Mouse (Mus musculus) C2C12 (cell line): ENCODE measurements at regions not wholly inside any gene's neighbourhood (a gene's known extent, or its start where the extent isn't known, plus 50 kb on each side); places are given as distances from the start of the nearest gene placed in this dataset.

Experiments
- CTCF ChIP-seq: IDR thresholded peaks from one replicate; pipeline ENCODE4 v1.5.1; 2011; ENCODE audit not compliant: control insufficient read depth, insufficient read depth, insufficient read length
- MAX ChIP-seq: IDR thresholded peaks from one replicate; pipeline ENCODE4 v1.6.1; 2011; ENCODE audit warnings: mild to moderate bottlenecking, control low read depth
- MYOD1 ChIP-seq: IDR thresholded peaks from one replicate; pipeline ENCODE4 v1.6.1; 2011; ENCODE audit warnings: low read depth; ENCODE audit not compliant: control insufficient read depth, insufficient read length
- MYOG ChIP-seq: IDR thresholded peaks from one replicate; pipeline ENCODE4 v1.6.1; 2011; ENCODE audit not compliant: control insufficient read depth, insufficient read length; ENCODE audit errors: extremely low read depth
- USF1 ChIP-seq: IDR thresholded peaks from one replicate; pipeline ENCODE4 v1.6.1; 2011; ENCODE audit warnings: low read depth, mild to moderate bottlenecking, control low read depth, moderate library complexity

DNA sequence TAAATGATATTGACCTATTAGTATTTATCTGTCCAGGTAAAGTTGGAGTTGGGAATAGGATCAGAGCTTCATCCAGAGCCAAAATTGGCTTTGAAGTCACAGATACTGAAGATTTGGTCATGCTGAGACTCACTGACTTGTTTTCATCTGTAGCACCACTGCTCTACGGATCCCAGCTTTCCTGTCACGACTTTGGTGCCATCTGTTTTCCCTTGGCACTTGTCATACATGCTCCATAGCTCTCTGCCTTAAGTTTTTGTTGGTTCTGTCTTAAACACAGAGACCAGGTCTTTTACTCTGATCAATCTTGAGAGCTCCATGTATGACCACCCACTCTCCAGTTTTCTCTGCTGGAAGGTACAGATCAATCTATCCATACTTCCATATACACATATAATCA lies 884.9 kb upstream of the Gm7489 start:
- TF ChIP-seq MAX (no peak), MYOG (no peak), CTCF (no peak), USF1 (no peak), MYOD1 (no peak)
